Mouse (Mus musculus): Measurements from ENCODE around the gene Akap13.

Akap13 gene

GRCm38 (mm10) chr7:75515472-75515871 is 60.1 kb downstream of the Akap13 start:
- peak; percentile 18 for DNase-seq (ENCODE audit: low read depth, low spot score)

- DNase-seq (ENCODE audit: low read depth, low spot score): no peak
Measured at GRCm38 (mm10) chr7:75516716-75517619, 61.6 kb downstream of the Akap13 start.

- no peak for DNase-seq (ENCODE audit: low read depth, low spot score)
Measured at GRCm38 (mm10) chr7:75520531-75520930, 65.2 kb downstream of the Akap13 start.

- DNase-seq (ENCODE audit: low read depth, low spot score): no peak
Measured at GRCm38 (mm10) chr7:75521199-75521598, 65.9 kb downstream of the Akap13 start.

GRCm38 (mm10) chr7:75522226-75522625 is 66.9 kb downstream of the Akap13 start:
- no peak for DNase-seq (ENCODE audit: low read depth, low spot score)

- no peak for DNase-seq (ENCODE audit: low read depth, low spot score)
Measured at GRCm38 (mm10) chr7:75524789-75525569, 69.6 kb downstream of the Akap13 start.

GRCm38 (mm10) chr7:75525716-75526401 is 70.5 kb downstream of the Akap13 start:
- peak; percentile 78 for DNase-seq (ENCODE audit: low read depth, low spot score)

GRCm38 (mm10) chr7:75528751-75529150 is 73.4 kb downstream of the Akap13 start:
- no peak for DNase-seq (ENCODE audit: low read depth, low spot score)

GRCm38 (mm10) chr7:75529857-75530437 is 74.6 kb downstream of the Akap13 start:
- DNase-seq (ENCODE audit: low read depth, low spot score): no peak

GRCm38 (mm10) chr7:75530642-75531041 is 75.3 kb downstream of the Akap13 start:
- DNase-seq (ENCODE audit: low read depth, low spot score): no peak

GRCm38 (mm10) chr7:75533079-75533478 is 77.7 kb downstream of the Akap13 start:
- no peak for DNase-seq (ENCODE audit: low read depth, low spot score)

- DNase-seq (ENCODE audit: low read depth, low spot score): no peak
Measured at GRCm38 (mm10) chr7:75536298-75536697, 81.0 kb downstream of the Akap13 start.

- DNase-seq (ENCODE audit: low read depth, low spot score): no peak
Measured at GRCm38 (mm10) chr7:75537567-75537966, 82.2 kb downstream of the Akap13 start.

GRCm38 (mm10) chr7:75538513-75538912 is 83.2 kb downstream of the Akap13 start:
- DNase-seq (ENCODE audit: low read depth, low spot score): no peak

GRCm38 (mm10) chr7:75539168-75539567 is 83.8 kb downstream of the Akap13 start:
- DNase-seq (ENCODE audit: low read depth, low spot score): no peak

GRCm38 (mm10) chr7:75549856-75550255 is 94.5 kb downstream of the Akap13 start:
- DNase-seq (ENCODE audit: low read depth, low spot score): peak; percentile 76

GRCm38 (mm10) chr7:75550791-75551336 is 95.5 kb downstream of the Akap13 start:
- no peak for DNase-seq (ENCODE audit: low read depth, low spot score)

GRCm38 (mm10) chr7:75553002-75553666 is 97.8 kb downstream of the Akap13 start:
- no peak for DNase-seq (ENCODE audit: low read depth, low spot score)

- peak; percentile 27 for DNase-seq (ENCODE audit: low read depth, low spot score)
Measured at GRCm38 (mm10) chr7:75553667-75554045, 98.3 kb downstream of the Akap13 start.

- no peak for DNase-seq (ENCODE audit: low read depth, low spot score)
Measured at GRCm38 (mm10) chr7:75554065-75554464, 98.7 kb downstream of the Akap13 start.

GRCm38 (mm10) chr7:75555940-75556339 is 100.6 kb downstream of the Akap13 start:
- peak; percentile 53 for DNase-seq (ENCODE audit: low read depth, low spot score)
